Mouse (Mus musculus): ENCODE data around the gene Tsga10ip.

DNA sequence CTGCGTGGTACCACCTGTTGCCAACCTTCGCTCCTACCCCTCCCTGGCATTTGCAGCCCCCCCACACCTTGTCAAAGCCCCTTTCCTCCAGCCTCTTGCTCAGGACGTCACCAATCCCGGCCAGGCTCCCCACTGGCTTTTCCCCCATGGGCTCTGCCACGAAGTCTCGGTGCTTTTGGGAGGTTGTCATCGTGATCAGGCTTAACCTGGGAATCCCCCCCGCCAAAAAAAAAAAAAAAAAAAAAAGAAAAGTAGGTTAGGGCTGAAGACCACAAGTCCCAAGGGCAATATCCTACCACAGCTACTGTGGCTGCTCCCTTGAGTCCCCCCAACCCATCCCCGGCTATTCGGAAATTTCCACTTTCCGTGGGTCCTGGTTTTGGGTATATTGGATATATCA is 36.6 kb downstream of the Tsga10ip start:
- TF ChIP-seq GATA1 (IDR thresholded peaks at IDR 0.05; ENCODE audit: borderline replicate concordance, low read length) (no peak), FLI1 (IDR thresholded peaks at IDR 0.05; ENCODE audit: low read length) (no peak)
